Mouse (Mus musculus): ENCODE measurements around the gene Oxsm. TPM values are rescaled to one million over a fixed set of nuclear protein-coding genes. Genes with fewer than 3 reads are reported as not detected.

Gene Oxsm
- polyA plus RNA-seq, 1 experiment, result 18.7 TPM

GRCm38 (mm10) chr14:16242947-16243602 is 6.5 kb downstream of the Oxsm start:
- 2% methylated on average over 34 of the region's 34 CpGs for WGBS
- Histone ChIP-seq H3K36me3 (ENCODE audit: control insufficient read depth, insufficient read depth, low read length) (no peaks in the 10 kb centered on the region; the same call in 1 of the 2 replicates), H3K27me3 (replicated peaks; ENCODE audit: control insufficient read depth, insufficient read depth, low read length) (no peaks in the 10 kb centered on the region), H3K27ac (ENCODE audit: insufficient read depth, low read depth, low read length) (peak overlapping the region; percentile 96), H3K4me3 (ENCODE audit: insufficient read depth, low read depth, low read length) (peak overlapping the region; percentile 82), H3K4me1 (ENCODE audit: control insufficient read depth, insufficient read depth, low read length) (peaks cover 3% of the 10 kb centered on the region; the same call in 1 of the 2 replicates)
- DNase-seq, result peak; percentile 95
- TF ChIP-seq CTCF (conservative IDR thresholded peaks at IDR 0.05; ENCODE audit: insufficient read depth, insufficient read length, low read depth, low read length) (no peak), POLR2A (IDR thresholded peaks at IDR 0.05; ENCODE audit: low read depth, low read length) (peak; percentile 13)

DNA sequence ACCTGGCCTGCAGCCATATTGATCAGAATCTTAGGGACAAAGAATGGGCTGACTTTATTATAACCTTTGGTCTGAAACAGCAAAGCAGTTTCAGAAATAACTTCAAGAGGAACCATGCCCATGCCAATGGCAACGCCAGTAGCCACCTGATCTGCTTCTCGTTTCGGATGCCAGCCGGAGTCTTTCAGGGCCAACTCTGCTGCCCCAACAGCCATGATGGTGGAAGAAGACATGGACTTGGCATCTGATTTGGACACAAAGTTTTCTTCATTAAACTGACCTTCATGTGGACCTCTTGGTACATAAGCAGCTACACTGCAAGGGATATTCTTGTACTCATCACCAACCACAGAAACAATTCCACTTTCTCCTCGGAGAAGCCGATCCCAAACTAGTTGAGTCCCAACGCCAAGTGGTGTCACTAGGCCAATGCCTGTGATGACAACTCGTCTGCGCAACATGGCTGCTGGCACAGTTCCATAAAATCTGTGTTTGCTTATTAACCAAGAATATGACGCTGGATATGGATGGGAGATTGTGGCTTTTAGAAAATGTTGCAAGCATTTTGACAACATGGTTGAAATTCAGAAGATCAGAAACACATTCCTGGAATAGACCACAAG is 7.3 kb downstream of the Oxsm start:
- H3K36me3 ChIP-seq (ENCODE audit: control insufficient read depth, insufficient read depth, low read length), result no peaks in the 10 kb centered on the region; the same call in 1 of the 2 replicates
- H3K4me1 ChIP-seq (ENCODE audit: control insufficient read depth, insufficient read depth, low read length), result peaks cover 2% of the 10 kb centered on the region; the same call in 1 of the 2 replicates
- peak; percentile 15 for DNase-seq
- TF ChIP-seq CTCF (conservative IDR thresholded peaks at IDR 0.05; ENCODE audit: insufficient read depth, insufficient read length, low read depth, low read length) (no peak), POLR2A (IDR thresholded peaks at IDR 0.05; ENCODE audit: low read depth, low read length) (no peak)
- no peak overlapping the region for H3K27ac ChIP-seq (ENCODE audit: insufficient read depth, low read depth, low read length)
- H3K4me3 ChIP-seq (ENCODE audit: insufficient read depth, low read depth, low read length), result no peak overlapping the region
- 91% methylated on average over 10 of the region's 10 CpGs for WGBS
- H3K27me3 ChIP-seq (replicated peaks; ENCODE audit: control insufficient read depth, insufficient read depth, low read length), result no peaks in the 10 kb centered on the region

- H3K36me3 ChIP-seq (ENCODE audit: control insufficient read depth, insufficient read depth, low read length), result no peaks in the 10 kb centered on the region; the same call in 1 of the 2 replicates
- H3K4me3 ChIP-seq (ENCODE audit: insufficient read depth, low read depth, low read length), result no peak overlapping the region
- 67% methylated on average over 3 of the region's 3 CpGs for WGBS
- no peak for DNase-seq
- H3K27me3 ChIP-seq (replicated peaks; ENCODE audit: control insufficient read depth, insufficient read depth, low read length), result no peaks in the 10 kb centered on the region
- TF ChIP-seq POLR2A (IDR thresholded peaks at IDR 0.05; ENCODE audit: low read depth, low read length) (no peak), CTCF (conservative IDR thresholded peaks at IDR 0.05; ENCODE audit: insufficient read depth, insufficient read length, low read depth, low read length) (no peak)
- no peak overlapping the region for H3K27ac ChIP-seq (ENCODE audit: insufficient read depth, low read depth, low read length)
- H3K4me1 ChIP-seq (ENCODE audit: control insufficient read depth, insufficient read depth, low read length), result no peaks in the 10 kb centered on the region
Observed at GRCm38 (mm10) chr14:16236466-16236865, 13.1 kb downstream of the Oxsm start.

DNA sequence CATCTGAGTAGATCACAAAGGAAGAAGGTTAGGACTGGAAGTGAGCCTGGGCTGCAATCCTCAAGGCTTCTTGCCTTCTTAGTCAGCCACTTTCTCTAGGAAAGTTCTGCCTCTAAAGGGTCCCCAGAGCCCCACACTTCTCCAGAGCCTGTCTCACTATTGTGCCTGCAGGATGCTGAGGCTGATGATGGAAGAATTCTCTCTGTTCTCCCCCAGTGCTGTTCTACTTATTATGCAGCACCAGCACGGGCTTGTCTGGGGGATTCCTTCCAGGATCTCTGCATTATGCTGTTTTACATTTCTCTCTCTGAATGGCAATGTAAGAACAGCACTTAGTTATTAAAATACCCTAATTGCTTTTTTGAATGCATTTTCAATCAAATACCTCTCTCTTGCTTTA is 16.1 kb downstream of the Oxsm start:
- WGBS, result 51% methylated on average over 1 of the region's 1 CpGs
- TF ChIP-seq CTCF (conservative IDR thresholded peaks at IDR 0.05; ENCODE audit: insufficient read depth, insufficient read length, low read depth, low read length), result no peak
- no peak for TF ChIP-seq POLR2A (IDR thresholded peaks at IDR 0.05; ENCODE audit: low read depth, low read length)
- H3K36me3 ChIP-seq (ENCODE audit: control insufficient read depth, insufficient read depth, low read length), result no peaks in the 10 kb centered on the region
- H3K27ac ChIP-seq (ENCODE audit: insufficient read depth, low read depth, low read length), result no peak overlapping the region
- DNase-seq, result no peak
- no peaks in the 10 kb centered on the region for H3K4me1 ChIP-seq (ENCODE audit: control insufficient read depth, insufficient read depth, low read length)
- H3K27me3 ChIP-seq (replicated peaks; ENCODE audit: control insufficient read depth, insufficient read depth, low read length), result no peaks in the 10 kb centered on the region
- no peak overlapping the region for H3K4me3 ChIP-seq (ENCODE audit: insufficient read depth, low read depth, low read length)

GRCm38 (mm10) chr14:16230581-16230980 is 19.0 kb downstream of the Oxsm start:
- Histone ChIP-seq H3K4me1 (ENCODE audit: control insufficient read depth, insufficient read depth, low read length) (no peaks in the 10 kb centered on the region), H3K27ac (ENCODE audit: insufficient read depth, low read depth, low read length) (no peak overlapping the region), H3K27me3 (replicated peaks; ENCODE audit: control insufficient read depth, insufficient read depth, low read length) (no peaks in the 10 kb centered on the region), H3K36me3 (ENCODE audit: control insufficient read depth, insufficient read depth, low read length) (no peaks in the 10 kb centered on the region), H3K4me3 (ENCODE audit: insufficient read depth, low read depth, low read length) (no peak overlapping the region)
- DNase-seq, result no peak
- no peak for TF ChIP-seq POLR2A (IDR thresholded peaks at IDR 0.05; ENCODE audit: low read depth, low read length)
- TF ChIP-seq CTCF (conservative IDR thresholded peaks at IDR 0.05; ENCODE audit: insufficient read depth, insufficient read length, low read depth, low read length), result no peak

- TF ChIP-seq POLR2A (IDR thresholded peaks at IDR 0.05; ENCODE audit: low read depth, low read length), result no peak
- TF ChIP-seq CTCF (conservative IDR thresholded peaks at IDR 0.05; ENCODE audit: insufficient read depth, insufficient read length, low read depth, low read length), result no peak
- Histone ChIP-seq H3K27ac (ENCODE audit: insufficient read depth, low read depth, low read length) (no peak overlapping the region), H3K27me3 (replicated peaks; ENCODE audit: control insufficient read depth, insufficient read depth, low read length) (no peaks in the 10 kb centered on the region), H3K36me3 (ENCODE audit: control insufficient read depth, insufficient read depth, low read length) (no peaks in the 10 kb centered on the region), H3K4me3 (ENCODE audit: insufficient read depth, low read depth, low read length) (no peak overlapping the region), H3K4me1 (ENCODE audit: control insufficient read depth, insufficient read depth, low read length) (no peaks in the 10 kb centered on the region)
- WGBS, result 68% methylated on average over 2 of the region's 2 CpGs
- DNase-seq, result no peak
Observed at GRCm38 (mm10) chr14:16229395-16229794, 20.2 kb downstream of the Oxsm start.

DNA sequence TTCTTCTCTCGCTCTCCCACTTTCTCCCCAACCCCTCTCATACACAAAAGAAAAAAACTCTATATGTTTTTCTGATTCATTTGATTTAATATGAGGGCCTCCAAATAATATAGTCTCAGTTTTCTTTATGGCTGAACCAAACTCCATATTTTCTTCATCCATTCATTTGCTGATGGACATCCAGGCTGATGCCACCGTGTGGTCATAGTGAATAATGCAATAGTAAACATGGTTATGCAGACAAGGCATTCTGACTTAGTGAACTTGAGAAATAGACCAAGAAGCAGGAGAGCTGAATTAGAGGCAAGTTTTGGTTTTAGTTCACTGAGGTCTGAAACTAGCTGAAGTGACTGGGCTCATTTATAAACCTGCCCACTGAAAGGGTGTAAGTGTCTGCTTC is 30.6 kb downstream of the Oxsm start:
- 58% methylated on average over 2 of the region's 2 CpGs for WGBS
- Histone ChIP-seq H3K4me1 (ENCODE audit: control insufficient read depth, insufficient read depth, low read length) (no peaks in the 10 kb centered on the region), H3K27me3 (replicated peaks; ENCODE audit: control insufficient read depth, insufficient read depth, low read length) (no peaks in the 10 kb centered on the region), H3K36me3 (ENCODE audit: control insufficient read depth, insufficient read depth, low read length) (no peaks in the 10 kb centered on the region), H3K27ac (ENCODE audit: insufficient read depth, low read depth, low read length) (no peak overlapping the region), H3K4me3 (ENCODE audit: insufficient read depth, low read depth, low read length) (no peak overlapping the region)
- DNase-seq, result peak; percentile 38
- TF ChIP-seq POLR2A (IDR thresholded peaks at IDR 0.05; ENCODE audit: low read depth, low read length) (no peak), CTCF (conservative IDR thresholded peaks at IDR 0.05; ENCODE audit: insufficient read depth, insufficient read length, low read depth, low read length) (0 out of 2 replicates have a peak, but pooled peaks have one; percentile 16)
